27 mouse cellular contexts compared by ENCODE assay signal in the genomic region with DNA sequence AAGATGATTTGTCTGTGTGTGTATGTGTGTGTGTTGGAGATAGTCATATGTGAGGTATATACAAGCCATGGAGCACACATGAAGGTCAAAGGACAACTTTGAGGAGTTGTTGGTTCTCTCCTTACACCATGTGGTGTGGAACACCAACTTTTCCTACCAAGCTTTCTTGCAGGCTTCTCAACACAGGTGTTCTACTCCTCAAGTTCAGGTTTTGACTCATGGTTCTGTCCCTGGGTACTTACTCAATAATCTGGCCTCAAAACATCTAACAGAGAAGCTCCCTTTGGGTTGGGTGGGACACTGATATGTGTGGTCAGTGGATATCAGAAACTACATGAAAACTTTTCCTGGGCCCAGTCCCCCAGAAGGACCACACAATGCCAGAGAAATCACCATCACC.
"Had no signal": no experiment of that assay in that cellular context is flagged by ENCODE, and none has a peak within 500 bp of the region (broad histone marks: within the 10 kb centered on the region; RNA-seq: fewer than 3 reads in every experiment).

No protein-coding gene starts in this region.

- ATAC-seq: forebrain, embryonic 13.5 days; forebrain, embryonic 14.5 days; forebrain, embryonic 15.5 days; forebrain, embryonic 16.5 days; forebrain, postnatal 0 days had no signal

- H3K9me3 ChIP-seq: embryonic facial prominence, embryonic 10.5 days; embryonic facial prominence, embryonic 12.5 days; embryonic facial prominence, embryonic 13.5 days; embryonic facial prominence, embryonic 15.5 days; forebrain, embryonic 10.5 days; forebrain, embryonic 12.5 days; forebrain, embryonic 13.5 days; forebrain, embryonic 15.5 days had no signal

- H3K4me1 ChIP-seq: embryonic facial prominence, embryonic 12.5 days; embryonic facial prominence, embryonic 13.5 days; embryonic facial prominence, embryonic 15.5 days; forebrain, embryonic 13.5 days; forebrain, embryonic 15.5 days had no signal

- H3K4me3 ChIP-seq: embryonic facial prominence, embryonic 10.5 days; embryonic facial prominence, embryonic 12.5 days; embryonic facial prominence, embryonic 13.5 days; embryonic facial prominence, embryonic 15.5 days; erythroblast, embryonic 14.5 days; forebrain, embryonic 10.5 days; forebrain, embryonic 12.5 days; forebrain, embryonic 13.5 days; forebrain, embryonic 15.5 days; gastrocnemius, adult 2 months; heart, adult 2 months had no signal

- H3K9ac ChIP-seq: embryonic facial prominence, embryonic 12.5 days; embryonic facial prominence, embryonic 13.5 days; embryonic facial prominence, embryonic 15.5 days; forebrain, embryonic 12.5 days; forebrain, embryonic 13.5 days; forebrain, embryonic 15.5 days; forebrain, postnatal 0 days had no signal

- DNase-seq: cerebellum, adult 8-10 months; cerebellum, adult 9-10 months; cerebellum, adult 9-11 months; cerebellum, postnatal 10 days; cerebellum, postnatal 14 days; cerebellum, postnatal 25 days; cerebellum, postnatal 36 days; embryo, embryonic 11 days; forebrain, postnatal 0 days; gastrocnemius, adult 2 months; gastrocnemius, postnatal 14 days; gastrocnemius, postnatal 25 days; gastrocnemius, postnatal 36 days; heart, adult 11 months; heart, adult 18-20 months; heart, adult 2 months had no signal

- H3K27me3 ChIP-seq: embryonic facial prominence, embryonic 12.5 days; embryonic facial prominence, embryonic 13.5 days; embryonic facial prominence, embryonic 15.5 days; forebrain, embryonic 13.5 days; forebrain, embryonic 15.5 days had no signal

- H3K36me3 ChIP-seq: embryonic facial prominence, embryonic 10.5 days; embryonic facial prominence, embryonic 12.5 days; embryonic facial prominence, embryonic 13.5 days; embryonic facial prominence, embryonic 15.5 days; forebrain, embryonic 10.5 days; forebrain, embryonic 12.5 days; forebrain, embryonic 15.5 days had no signal

- H3K4me2 ChIP-seq: embryonic facial prominence, embryonic 12.5 days; embryonic facial prominence, embryonic 13.5 days; embryonic facial prominence, embryonic 15.5 days; forebrain, embryonic 12.5 days; forebrain, embryonic 13.5 days; forebrain, embryonic 15.5 days had no signal

- H3K27ac ChIP-seq: embryonic facial prominence, embryonic 10.5 days; embryonic facial prominence, embryonic 12.5 days; embryonic facial prominence, embryonic 13.5 days; embryonic facial prominence, embryonic 15.5 days; forebrain, embryonic 10.5 days; forebrain, embryonic 12.5 days; forebrain, embryonic 13.5 days; forebrain, embryonic 15.5 days; gastrocnemius, adult 2 months; heart, adult 2 months had no signal
